Mouse (Mus musculus): ENCODE results near the gene Ciapin1.

GRCm38 (mm10) chr8:94876820-94877219, 38.7 kb upstream of the Ciapin1 start:
- TF ChIP-seq POLR2A (IDR thresholded peaks at IDR 0.05; ENCODE audit: control insufficient read depth, low read depth, low read length) (no peak), CTCF (IDR thresholded peaks at IDR 0.05; ENCODE audit: control insufficient read depth, insufficient read depth, insufficient replicate concordance, low read depth, low read length) (no peak)

Data from testis, adult 2 months (tissue).